Mouse (Mus musculus): ENCODE measurements around the gene Kcnk1.

GRCm38 (mm10) chr8:126053911-126054310 is 58.9 kb downstream of the Kcnk1 start:
- TF ChIP-seq ZKSCAN1 (IDR thresholded peaks at IDR 0.05; ENCODE audit: borderline replicate concordance, low read depth, low read length): no peak
- TF ChIP-seq RCOR1 (conservative IDR thresholded peaks at IDR 0.05; ENCODE audit: low read depth, low read length): no peak
- TF ChIP-seq EP300 (IDR thresholded peaks at IDR 0.05; ENCODE audit: low read length): no peak
- no peak for TF ChIP-seq POLR2A (IDR thresholded peaks at IDR 0.05; ENCODE audit: low read depth, low read length)
- TF ChIP-seq POLR2AphosphoS2 (IDR thresholded peaks at IDR 0.05; ENCODE audit: low read depth, low read length): no peak
- TF ChIP-seq MEF2A (IDR thresholded peaks at IDR 0.05; ENCODE audit: borderline replicate concordance, low read depth, low read length): no peak
- no peak for TF ChIP-seq MAFK (IDR thresholded peaks at IDR 0.05; ENCODE audit: insufficient replicate concordance, low read length)
- TF ChIP-seq JUND (conservative IDR thresholded peaks at IDR 0.05; ENCODE audit: low read depth, low read length): no peak
- no peak for TF ChIP-seq USF2 (conservative IDR thresholded peaks at IDR 0.05; ENCODE audit: low read depth, low read length)
- no peak for TF ChIP-seq CTCF (conservative IDR thresholded peaks at IDR 0.05 in 1 of 2, IDR thresholded peaks at IDR 0.05 in 1 of 2; ENCODE audit: low read depth in 2 of 2, low read length in 2 of 2)

Data from CH12.LX (cell line).